Mouse (Mus musculus) adrenal gland, adult 8-10 months (tissue): ENCODE results near the gene Olfr748. TPM values are rescaled to one million over a fixed set of nuclear protein-coding genes. Genes with fewer than 3 reads are reported as not detected.
"Not testable (repeated sequence)": the region's sequence is repeated elsewhere in the genome, so short reads cannot be mapped to it uniquely, and the experiment has no call there.

Experiments used
- DNase-seq: peaks from one replicate; pipeline ENCODE4 v3.0.0; 2022
- total RNA-seq, 4 experiments: library from RNA; stranded (reverse); gene quantifications; 2 replicates each; pipeline ENCODE4 v1.2.4; 2022

Gene Olfr748
- total RNA-seq, result not detected

DNA sequence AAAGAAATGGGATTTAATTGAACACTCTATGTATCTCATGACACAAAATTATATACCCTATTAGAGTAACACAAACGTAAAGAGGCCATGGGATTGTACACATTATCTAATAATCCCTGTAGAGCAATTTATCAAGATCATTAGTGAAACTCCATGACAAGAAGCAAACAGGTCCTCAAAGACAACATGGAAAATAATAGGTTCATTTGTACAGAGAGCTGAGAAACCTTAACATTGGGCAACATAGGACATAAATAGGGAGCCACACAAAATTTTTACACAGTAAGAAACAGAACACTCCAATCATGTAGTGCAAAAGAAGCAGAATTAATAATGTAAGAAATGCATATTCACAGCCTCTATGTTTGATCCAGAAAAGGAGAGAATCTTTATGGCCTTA is at the start of gene Olfr748:
Olfr748 (plus strand) TSS at position 301 of the 400 bp plus-strand sequence.
- DNase-seq, result no peak

DNA sequence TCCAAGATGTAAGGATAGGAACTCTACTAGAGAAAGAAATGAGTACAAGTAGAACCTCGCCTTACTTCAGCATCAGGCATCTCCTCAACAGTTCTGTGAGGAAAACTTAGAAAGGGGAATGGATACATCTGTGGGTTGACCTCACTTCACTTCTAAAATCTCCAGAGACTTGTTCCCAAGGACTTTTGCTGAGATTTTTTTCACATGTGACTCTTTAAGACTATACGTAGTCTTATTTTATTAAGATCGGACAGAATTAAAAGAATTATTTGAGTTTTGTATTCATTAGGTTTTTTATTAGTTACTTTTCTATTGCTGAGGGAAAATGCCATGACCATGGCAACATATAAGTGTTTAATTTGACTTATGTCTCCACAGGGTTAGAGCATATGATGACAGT is 14.1 kb upstream of the Olfr748 start, which contains the start of gene Olfr747:
Olfr747 (minus strand) TSS at position 101 of the 400 bp plus-strand sequence.
- no peak for DNase-seq

DNA sequence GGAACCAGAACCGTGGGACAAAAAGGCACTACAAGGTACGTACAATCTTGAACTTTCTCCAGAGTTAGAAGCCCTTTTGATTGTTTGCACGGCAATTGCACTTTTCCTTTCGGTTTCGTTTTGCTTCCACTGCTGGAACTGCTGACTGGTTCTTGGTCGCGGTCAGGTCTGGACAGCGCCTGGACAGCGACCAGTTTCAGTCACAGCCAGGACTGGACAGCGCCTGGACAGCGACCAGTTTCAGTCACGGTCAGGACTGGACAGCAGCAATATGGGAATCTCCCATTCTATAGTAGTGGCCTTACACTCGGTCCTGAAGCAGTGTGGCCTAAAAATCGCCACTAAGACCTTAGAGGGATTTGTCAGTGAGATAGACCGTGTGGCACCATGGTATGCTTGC is 12.7 kb downstream of the Olfr748 start:
- not testable (repeated sequence) for DNase-seq

DNA sequence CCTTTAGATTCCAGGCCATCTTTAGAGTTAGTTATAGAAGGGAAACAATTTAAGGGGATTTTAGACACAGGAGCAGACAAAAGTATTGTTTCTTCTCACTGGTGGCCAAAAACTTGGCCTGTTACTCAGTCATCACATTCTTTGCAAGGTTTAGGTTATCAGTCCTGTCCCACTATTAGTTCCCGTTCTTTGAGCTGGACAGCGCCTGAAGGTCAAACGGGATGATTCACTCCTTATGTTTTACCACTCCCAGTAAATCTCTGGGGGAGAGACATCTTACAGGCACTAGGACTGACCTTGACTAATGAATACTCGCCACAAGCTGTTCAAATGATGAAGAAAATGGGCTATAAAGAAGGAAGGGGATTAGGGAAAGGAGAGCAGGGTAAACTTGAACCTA is 15.2 kb downstream of the Olfr748 start:
- peak; percentile 45 for DNase-seq

DNA sequence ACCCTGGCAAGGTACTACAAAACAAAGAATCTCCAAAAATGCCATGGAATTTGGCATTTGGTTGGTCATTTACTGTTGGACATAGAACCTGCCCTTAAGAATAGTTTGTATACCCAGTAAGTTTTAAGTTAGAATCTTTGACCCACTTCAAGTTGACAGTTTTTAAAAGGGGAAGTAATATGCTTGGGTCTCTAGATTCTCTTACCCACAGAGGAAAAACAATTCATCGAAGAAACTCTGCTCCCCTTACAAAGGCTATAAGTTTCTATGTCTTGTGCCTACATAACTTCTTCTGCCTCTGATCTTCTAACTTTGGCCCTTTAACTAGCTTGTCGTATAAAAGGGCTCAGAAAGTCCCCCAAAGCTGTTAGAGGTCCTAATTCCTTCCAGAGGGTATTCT is 33.2 kb downstream of the Olfr748 start:
- no peak for DNase-seq

DNA sequence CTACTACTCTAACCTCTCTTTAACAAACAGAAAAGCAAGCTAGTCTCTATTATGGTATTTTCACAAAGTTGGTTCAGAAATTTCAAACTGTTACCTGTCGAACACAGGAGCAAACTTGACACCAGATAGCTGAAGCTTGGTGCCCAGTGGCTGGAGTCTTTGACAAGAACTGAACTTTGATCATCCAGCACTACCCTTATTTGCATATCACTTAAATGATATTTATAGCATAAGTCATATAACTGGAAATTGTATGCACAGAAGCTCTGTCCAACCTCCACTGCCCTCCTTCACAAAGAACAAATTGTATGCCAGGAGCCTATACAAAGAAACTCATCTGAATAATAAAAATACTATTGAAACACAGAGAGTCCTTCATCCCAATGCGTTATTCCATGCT is 34.4 kb downstream of the Olfr748 start:
- DNase-seq, result no peak

DNA sequence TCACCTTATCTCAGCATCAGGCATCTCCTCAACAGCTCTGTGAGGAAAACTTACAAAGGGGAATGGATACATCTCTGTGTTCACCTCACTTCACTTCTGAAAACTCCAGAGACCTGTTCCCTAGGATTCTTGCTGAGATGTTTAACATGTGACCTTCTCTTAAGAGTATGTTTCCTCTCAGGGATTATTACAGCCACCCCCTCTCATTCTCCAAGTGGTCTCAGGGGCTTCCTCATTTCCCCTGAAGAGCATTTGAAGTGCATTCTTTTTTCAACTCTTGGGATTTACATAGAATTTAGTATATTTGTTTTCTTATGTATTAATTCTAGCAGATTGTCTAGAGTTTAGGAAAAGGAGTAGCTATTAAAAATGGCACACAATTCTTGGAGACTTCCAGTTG is 37.8 kb downstream of the Olfr748 start, which contains the start of gene Olfr749:
Olfr749 (minus strand) TSS at position 101 of the 400 bp plus-strand sequence.
- DNase-seq, result no peak

DNA sequence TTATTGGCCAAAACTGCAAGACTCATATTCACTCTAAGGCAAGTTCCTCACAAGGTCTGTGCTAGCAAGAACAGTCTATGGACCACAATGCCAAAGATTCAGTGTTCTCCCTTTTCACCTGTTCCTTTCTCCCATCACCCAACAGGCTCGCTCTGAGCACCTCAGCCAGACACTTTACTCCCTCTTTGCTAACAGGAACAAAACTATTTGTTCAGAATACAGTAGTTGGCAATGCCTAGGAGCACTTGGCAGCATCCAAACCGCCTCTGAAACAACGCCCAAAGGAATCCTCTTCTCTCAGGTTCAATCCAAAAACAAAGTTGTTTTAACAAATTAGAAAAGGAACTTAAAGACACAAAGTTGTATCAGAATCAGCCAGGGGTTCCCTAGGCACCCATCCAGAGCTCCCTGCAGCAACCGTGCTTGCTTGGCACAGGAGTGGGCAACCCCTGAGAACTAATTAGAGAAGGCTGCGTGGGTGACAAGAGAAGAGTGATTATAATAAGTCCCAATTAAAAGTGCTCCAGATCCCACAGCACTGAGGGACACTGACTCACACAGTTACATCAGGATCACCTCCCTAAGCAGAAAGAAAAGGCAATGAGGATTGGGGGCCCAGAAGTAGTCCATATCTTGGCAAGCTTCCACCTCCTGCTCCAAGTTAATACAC is 51.4 kb downstream of the Olfr748 start:
- no peak for DNase-seq

Other genes with a start within 250 kb of the Olfr748 start
- gene Olfr741, start 234.6 kb upstream of the Olfr748 start, total RNA-seq, result not detected
- not detected for gene Olfr742, start 203.8 kb upstream of the Olfr748 start, total RNA-seq
- gene Olfr743, start 185.5 kb upstream of the Olfr748 start, total RNA-seq, result not detected
- gene Olfr744, start 92.5 kb upstream of the Olfr748 start, total RNA-seq, result not detected
- not detected for gene Olfr745, start 68.0 kb upstream of the Olfr748 start, total RNA-seq
- gene Olfr746, start 60.3 kb upstream of the Olfr748 start, total RNA-seq, result not detected
- gene Olfr747, start 14.2 kb upstream of the Olfr748 start, total RNA-seq, result not detected
- gene Olfr749, start 37.7 kb downstream of the Olfr748 start, total RNA-seq, result not detected
- 10 to 100 TPM; 40.9 to 57.7 (median 53.5) TPM for gene Ttc5, start 78.1 kb downstream of the Olfr748 start, total RNA-seq
- gene Ccnb1ip1, start 100.4 kb downstream of the Olfr748 start, total RNA-seq, result 1 to 10 TPM in 1 of 4 experiments, under 1 TPM in 1, not detected in 2; 0.58 to 1.8 TPM
- gene Parp2, start 100.5 kb downstream of the Olfr748 start, total RNA-seq, result 10 to 100 TPM; 24.2 to 40.7 (median 31.3) TPM
- 10 to 100 TPM; 25.5 to 33.6 (median 25.9) TPM for gene Tep1, start 163.2 kb downstream of the Olfr748 start, total RNA-seq
- gene Klhl33, start 190.1 kb downstream of the Olfr748 start, total RNA-seq, result 1 to 10 TPM; 1.0 to 3.4 (median 1.8) TPM
- gene Osgep, start 217.5 kb downstream of the Olfr748 start, total RNA-seq, result 10 to 100 TPM; 44.8 to 55.6 (median 51.3) TPM
- gene Apex1, start 217.6 kb downstream of the Olfr748 start, total RNA-seq, result 10 to 100 TPM; 73.6 to 85.2 (median 74.1) TPM
- gene Pip4p1, start 223.5 kb downstream of the Olfr748 start, total RNA-seq, result 10 to 100 TPM; 62.3 to 74.8 (median 68.0) TPM
- gene Pnp, start 223.7 kb downstream of the Olfr748 start, total RNA-seq, result 10 to 100 TPM; 26.5 to 35.8 (median 31.3) TPM
- 10 to 100 TPM; 25.4 to 40.6 (median 33.0) TPM for gene Gm49342, start 237.1 kb downstream of the Olfr748 start, total RNA-seq
- 1 to 10 TPM; 1.8 to 2.5 (median 2.2) TPM for gene Pnp2, start 248.6 kb downstream of the Olfr748 start, total RNA-seq